In genomic region chr3:8736239-8736953, GRCm38 (mm10) we compare ENCODE assay signal across 9 mouse cellular contexts.
DNase-seq lines count a peak whose midpoint lies in the region; ATAC-seq lines count a peak whose summit lies in the region.
"Had no signal": no experiment of that assay in that cellular context is flagged by ENCODE, and none has a peak within 500 bp of the region (broad histone marks: within the 10 kb centered on the region; RNA-seq: fewer than 3 reads in every experiment).

No protein-coding gene starts in this region.

- peaks cover 11% of the 10 kb centered on the region for H3K4me1 ChIP-seq in forebrain, embryonic 13.5 days
- peaks cover 4% of the 10 kb centered on the region; the same call in 1 of the 2 replicates for H3K4me1 ChIP-seq in hindbrain, embryonic 16.5 days (ENCODE audit: control insufficient read depth, insufficient read depth, low read depth, low read length)
- peaks cover 8% of the 10 kb centered on the region; the same call in 1 of the 2 replicates for H3K4me1 ChIP-seq in neural tube, embryonic 11.5 days (ENCODE audit: control insufficient read depth, insufficient read depth, low read length)

- H3K9ac ChIP-seq in forebrain, embryonic 13.5 days: peak overlapping the region; percentile 45; the same call in 1 of the 2 replicates
- no peak overlapping the region for H3K9ac ChIP-seq in hindbrain, embryonic 16.5 days (ENCODE audit: low read depth, low read length)
- no peak overlapping the region for H3K9ac ChIP-seq in neural tube, embryonic 11.5 days (ENCODE audit: low read length)

- H3K27me3 ChIP-seq in forebrain, embryonic 13.5 days: no peaks in the 10 kb centered on the region
- no peaks in the 10 kb centered on the region for H3K27me3 ChIP-seq in hindbrain, embryonic 16.5 days (replicated peaks; ENCODE audit: control insufficient read depth, insufficient read depth, low read length)
- no peaks in the 10 kb centered on the region for H3K27me3 ChIP-seq in neural tube, embryonic 11.5 days (ENCODE audit: control insufficient read depth, insufficient read depth, low read length)

- peak; percentile 34 for DNase-seq in gastrocnemius, postnatal 25 days
- no peak for DNase-seq in gastrocnemius, adult 18-20 months (ENCODE audit: low spot score)
- DNase-seq in neural tube, embryonic 11.5 days (ENCODE audit: low spot score): peak; percentile 58
- DNase-seq in urinary bladder, postnatal 14 days (ENCODE audit: low spot score): no peak
- no peak for DNase-seq in adrenal gland, adult 8-10 months
- DNase-seq in spleen, postnatal 14 days (ENCODE audit: low spot score in 2 of 2): no peak
- DNase-seq: kidney, postnatal 10 days had no signal

- H3K4me2 ChIP-seq in forebrain, embryonic 13.5 days: no peak overlapping the region
- H3K4me2 ChIP-seq in hindbrain, embryonic 16.5 days (ENCODE audit: low read length): peak overlapping the region; percentile 22; the same call in 1 of the 2 replicates
- H3K4me2 ChIP-seq in neural tube, embryonic 11.5 days (ENCODE audit: low read depth): no peak overlapping the region

- H3K4me3 ChIP-seq in forebrain, embryonic 13.5 days: no peak overlapping the region
- no peak overlapping the region for H3K4me3 ChIP-seq in hindbrain, embryonic 16.5 days (ENCODE audit: low read length)
- H3K4me3 ChIP-seq in neural tube, embryonic 11.5 days (ENCODE audit: low read depth, low read length): no peak overlapping the region

- H3K27ac ChIP-seq in forebrain, embryonic 13.5 days: no peak overlapping the region; the same call in none of the 2 replicates
- H3K27ac ChIP-seq in hindbrain, embryonic 16.5 days (ENCODE audit: low read depth, low read length): no peak overlapping the region; the same call in 1 of the 2 replicates
- H3K27ac ChIP-seq in neural tube, embryonic 11.5 days (ENCODE audit: low read depth, low read length): no peak overlapping the region

- peak; percentile 55 for ATAC-seq in forebrain, embryonic 13.5 days
- ATAC-seq in hindbrain, embryonic 16.5 days: peak; percentile 90
- peak; percentile 74 for ATAC-seq in neural tube, embryonic 11.5 days (ENCODE audit: insufficient read depth, low FRiP score, low TSS enrichment)

- no peaks in the 10 kb centered on the region for H3K9me3 ChIP-seq in forebrain, embryonic 13.5 days (replicated peaks)
- H3K9me3 ChIP-seq in hindbrain, embryonic 16.5 days (ENCODE audit: control insufficient read depth, low read length): no peaks in the 10 kb centered on the region
- no peaks in the 10 kb centered on the region for H3K9me3 ChIP-seq in neural tube, embryonic 11.5 days (ENCODE audit: control insufficient read depth, low read length)

- H3K36me3 ChIP-seq in forebrain, embryonic 13.5 days (ENCODE audit: poor library complexity, severe bottlenecking): no peaks in the 10 kb centered on the region
- H3K36me3 ChIP-seq in hindbrain, embryonic 16.5 days (ENCODE audit: control insufficient read depth, insufficient read depth, low read length): no peaks in the 10 kb centered on the region
- H3K36me3 ChIP-seq in neural tube, embryonic 11.5 days (ENCODE audit: control insufficient read depth, insufficient read depth, low read length): no peaks in the 10 kb centered on the region

- WGBS in forebrain, embryonic 13.5 days: 24% methylated on average over 10 of the region's 10 CpGs
- 27% methylated on average over 10 of the region's 10 CpGs for WGBS in hindbrain, embryonic 16.5 days
- WGBS in neural tube, embryonic 11.5 days: 18% methylated on average over 10 of the region's 10 CpGs

Comparison
In these comparisons a context has a peak if more than half of its experiments do, and no peak if none do; other contexts are left out.
1. DNase-seq: peak in gastrocnemius, postnatal 25 days (single experiment) and neural tube, embryonic 11.5 days (single experiment); none in gastrocnemius, adult 18-20 months (single experiment), urinary bladder, postnatal 14 days (single experiment), adrenal gland, adult 8-10 months (single experiment) and spleen, postnatal 14 days (0 of 2).
2. Peak in every context shown above with its lines, with median percentiles within 50 percentile points of each other: ATAC-seq.